10 mouse cellular contexts compared by ENCODE assay signal in genomic region chr19:5836941-5837572, GRCm38 (mm10). TPM values are rescaled to one million over a fixed set of nuclear protein-coding genes. Genes with fewer than 3 reads are reported as not detected.
DNase-seq lines count a peak whose midpoint lies in the region; ATAC-seq lines count a peak whose summit lies in the region.
"Had no signal": no experiment of that assay in that cellular context is flagged by ENCODE, and none has a peak within 500 bp of the region (broad histone marks: within the 10 kb centered on the region; RNA-seq: fewer than 3 reads in every experiment).

No protein-coding gene starts in this region.

- peak; percentile 43 for DNase-seq in adrenal gland, adult 2 months
- DNase-seq in adrenal gland, postnatal 4 days (ENCODE audit: low spot score in 2 of 2), result no peak
- peak; percentile 26 for DNase-seq in kidney, adult 9 months
- peak; percentile 71 for DNase-seq in 3T3-L1 (ENCODE audit: low read depth, low spot score)
- DNase-seq in cerebellum, adult 18-20 months, result no peak
- no peak for DNase-seq in cerebellum, adult 11 months
- DNase-seq: thymus, postnatal 14 days had no signal

- no peak overlapping the region for H3K9ac ChIP-seq in kidney, embryonic 16.5 days (replicated peaks; ENCODE audit: low read length)
- H3K9ac ChIP-seq: midbrain, embryonic 15.5 days had no signal

- peaks cover 17% of the 10 kb centered on the region for H3K4me1 ChIP-seq in kidney, embryonic 16.5 days (ENCODE audit: insufficient read depth, low read length)
- H3K4me1 ChIP-seq in brown adipose tissue, adult 24 weeks (ENCODE audit: control insufficient read depth, insufficient read depth, insufficient read length, low read length), result peaks cover 7% of the 10 kb centered on the region; the same call in 1 of the 2 replicates

- no peaks in the 10 kb centered on the region for H3K36me3 ChIP-seq in kidney, embryonic 16.5 days (ENCODE audit: insufficient read depth, low read length)
- H3K36me3 ChIP-seq: midbrain, embryonic 15.5 days had no signal

- WGBS in kidney, embryonic 16.5 days, result 52% methylated on average over 10 of the region's 10 CpGs

- no peak overlapping the region for H3K4me3 ChIP-seq in kidney, embryonic 16.5 days (ENCODE audit: low read length)
- no peak overlapping the region for H3K4me3 ChIP-seq in brown adipose tissue, adult 24 weeks (ENCODE audit: insufficient read depth, low read depth, low read length)
- H3K4me3 ChIP-seq: midbrain, embryonic 15.5 days had no signal

- no peak overlapping the region for H3K4me2 ChIP-seq in kidney, embryonic 16.5 days (replicated peaks; ENCODE audit: low read depth, low read length)
- H3K4me2 ChIP-seq: midbrain, embryonic 15.5 days had no signal

- H3K27me3 ChIP-seq in kidney, embryonic 16.5 days (ENCODE audit: insufficient read depth, low read length), result no peaks in the 10 kb centered on the region
- H3K27me3 ChIP-seq: midbrain, embryonic 15.5 days had no signal

- no peak for ATAC-seq in kidney, embryonic 16.5 days (ENCODE audit: low FRiP score, low TSS enrichment)
- ATAC-seq: midbrain, embryonic 15.5 days had no signal

- no peaks in the 10 kb centered on the region for H3K9me3 ChIP-seq in kidney, embryonic 16.5 days (ENCODE audit: low read length)
- H3K9me3 ChIP-seq: midbrain, embryonic 15.5 days had no signal

- H3K27ac ChIP-seq in kidney, embryonic 16.5 days (ENCODE audit: low read length), result no peak overlapping the region
- H3K27ac ChIP-seq in brown adipose tissue, adult 24 weeks (replicated peaks; ENCODE audit: low read depth, low read length), result peak overlapping the region; percentile 30
- H3K27ac ChIP-seq: midbrain, embryonic 15.5 days had no signal

RNA-seq across cellular contexts. Expression of gene Frmd8, which starts 38.0 kb away (rescaled TPM):
- 10 to 100 TPM; 41.2 to 51.4 TPM for total RNA-seq in adrenal gland, adult 2 months (2021)
- polyA plus RNA-seq in adrenal gland, adult 2 months (2012; rRNA removed), result 27.8 and 36.4 TPM in 2 replicates
- total RNA-seq in adrenal gland, postnatal 4 days (2021), result 10 to 100 TPM; 42.4 to 45.9 TPM
- polyA plus RNA-seq in kidney, embryonic 16.5 days (2015; fragmentation: Nextera tagmentation; extraction: Ambion mirVana), result 50.6 and 52.9 TPM in 2 replicates
- 6.6 and 7.0 TPM in 2 replicates for polyA plus RNA-seq in brown adipose tissue, adult 24 weeks (2012; ENCODE audit: insufficient read depth, insufficient read length, missing spikeins)

RNA-seq across cellular contexts. Expression of gene Slc25a45, which starts 40.6 kb away (rescaled TPM):
- 10 to 100 TPM; 15.5 to 36.2 TPM for total RNA-seq in adrenal gland, adult 2 months (2021)
- 42.4 and 44.6 TPM in 2 replicates for polyA plus RNA-seq in adrenal gland, adult 2 months (2012; rRNA removed)
- total RNA-seq in adrenal gland, postnatal 4 days (2021), result 10 to 100 TPM; 25.9 to 26.3 TPM
- polyA plus RNA-seq in kidney, embryonic 16.5 days (2015; fragmentation: Nextera tagmentation; extraction: Ambion mirVana), result 14.8 and 15.7 TPM in 2 replicates
- 2.3 and 2.4 TPM in 2 replicates for polyA plus RNA-seq in brown adipose tissue, adult 24 weeks (2012; ENCODE audit: insufficient read depth, insufficient read length, missing spikeins)

RNA-seq across cellular contexts. Expression of gene Tigd3, which starts 56.9 kb away (rescaled TPM):
- total RNA-seq in adrenal gland, adult 2 months (2021), result 1 to 10 TPM; 1.0 to 1.1 TPM
- 0.48 and 0.53 TPM in 2 replicates for polyA plus RNA-seq in adrenal gland, adult 2 months (2012; rRNA removed)
- total RNA-seq in adrenal gland, postnatal 4 days (2021), result 1 to 10 TPM; 3.1 TPM
- polyA plus RNA-seq in kidney, embryonic 16.5 days (2015; fragmentation: Nextera tagmentation; extraction: Ambion mirVana), result 3.7 and 4.4 TPM in 2 replicates
- polyA plus RNA-seq in brown adipose tissue, adult 24 weeks (2012; ENCODE audit: insufficient read depth, insufficient read length, missing spikeins), result not detected in 2 replicates

Comparison
In these comparisons a context has a peak if more than half of its experiments do, and no peak if none do; other contexts are left out.
1. DNase-seq: peak in adrenal gland, adult 2 months (single experiment), kidney, adult 9 months (single experiment) and 3T3-L1 (single experiment); none in adrenal gland, postnatal 4 days (0 of 2), cerebellum, adult 18-20 months (0 of 2) and cerebellum, adult 11 months (single experiment).